Mouse (Mus musculus) stomach, postnatal 0 days (tissue): ENCODE measurements around the gene Trim5. TPM values are rescaled to one million over a fixed set of nuclear protein-coding genes. Genes with fewer than 3 reads are reported as not detected.
"Not testable (repeated sequence)": the region's sequence is repeated elsewhere in the genome, so short reads cannot be mapped to it uniquely, and the experiment has no call there.

Experiments
- ATAC-seq: fragments of 200-750 bp; cut with Nextera tagmentation; 2 replicates; pipeline ENCODE4 v1.8.0; 2017; ENCODE audit not compliant: low FRiP score, low TSS enrichment
- DNase-seq: peaks from one replicate; pipeline ENCODE4 v3.0.0-alpha.2; 2016; ENCODE audit warnings: low spot score
- H3K27ac ChIP-seq: fragments of 300-500 bp; sonication (generic); replicated peaks from 2 replicates; pipeline ENCODE4 v1.5.1; 2014; ENCODE audit warnings: mild to moderate bottlenecking, control low read depth
- H3K27me3 ChIP-seq: fragments of 300-500 bp; sonication (generic); 2 replicates; pipeline ENCODE4 v1.6.1; 2014; ENCODE audit warnings: low read length; ENCODE audit not compliant: control insufficient read depth, insufficient read depth
- H3K36me3 ChIP-seq: fragments of 300-500 bp; sonication (generic); 2 replicates; pipeline ENCODE4 v1.6.1; 2014; ENCODE audit warnings: low read length, mixed read lengths; ENCODE audit not compliant: control insufficient read depth, insufficient read depth
- H3K4me1 ChIP-seq: fragments of 300-500 bp; sonication (generic); replicated peaks from 2 replicates; pipeline ENCODE4 v1.6.1; 2014; ENCODE audit warnings: antibody characterized with exemption; ENCODE audit not compliant: control insufficient read depth, insufficient read depth
- H3K4me2 ChIP-seq: fragments of 300-500 bp; sonication (generic); replicated peaks from 2 replicates; pipeline ENCODE4 v1.6.1; 2014; ENCODE audit warnings: low read depth, mild to moderate bottlenecking, control low read depth, moderate library complexity
- H3K4me3 ChIP-seq: fragments of 300-500 bp; sonication (generic); 2 replicates; pipeline ENCODE4 v1.5.1; 2014; ENCODE audit warnings: low read depth, low read length, control low read depth
- H3K9ac ChIP-seq: fragments of 300-500 bp; sonication (generic); 2 replicates; pipeline ENCODE4 v1.6.1; 2014; ENCODE audit warnings: mild to moderate bottlenecking, low read length, control low read depth, mixed read lengths
- H3K9me3 ChIP-seq: fragments of 300-500 bp; sonication (generic); 2 replicates; pipeline ENCODE4 v1.6.1; 2016; ENCODE audit warnings: low read length; ENCODE audit not compliant: control insufficient read depth
- CTCF ChIP-seq: IDR thresholded peaks from 2 replicates; pipeline ENCODE4 v1.5.1; 2016; ENCODE audit warnings: antibody characterized with exemption, low read depth, mild to moderate bottlenecking, moderate library complexity
- EP300 ChIP-seq: optimal IDR thresholded peaks from 2 replicates; pipeline ENCODE3; 2016; ENCODE audit warnings: antibody characterized with exemption
- WGBS: fragments of 180-500 bp; shearing (Covaris S2); extraction: QIAGEN DNeasy Blood & Tissue Kit; methylation state at CpG from one replicate; pipeline ENCODE4 v1.1.7; 2014; 5-methylcytosine and 5-hydroxymethylcytosine counted together
- polyA plus RNA-seq: library from polyadenylated mRNA; unstranded; fragments of >200 nt; fragmentation: Nextera tagmentation; extraction: Ambion mirVana; gene quantifications from 2 replicates; pipeline ENCODE4 v1.2.1, GENCODE M21; 2015

Trim5 gene
- 0.35 and 0.51 TPM in 2 replicates for polyA plus RNA-seq

GRCm38 (mm10) chr7:104287576-104288443, at the start of gene Trim5:
Trim5 (minus strand) TSS chr7:104288094.
- DNase-seq, result peak; percentile 27
- peak within 1 kb of the TSS; percentile 29 for H3K4me3 ChIP-seq
- peak; percentile 99 for ATAC-seq

DNA sequence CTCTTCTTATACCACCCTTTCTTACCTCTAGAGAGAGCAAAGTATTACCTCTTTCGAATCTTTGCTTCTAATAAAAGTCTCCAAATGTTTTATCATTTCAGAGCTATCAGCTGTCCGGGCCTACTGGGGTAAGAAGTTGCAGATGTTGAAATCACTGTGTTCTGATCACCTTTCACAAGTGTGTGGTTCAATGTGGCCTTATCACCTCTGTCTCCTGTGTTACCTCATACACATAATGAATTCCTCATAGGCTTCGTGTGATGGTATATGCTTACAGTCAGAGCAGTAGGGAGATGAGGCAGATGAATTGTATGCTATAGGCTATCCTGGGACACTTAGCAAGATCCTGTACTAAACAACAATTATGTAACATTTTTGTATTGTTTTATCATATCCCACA, 47.7 kb upstream of the Trim5 start:
- H3K4me3 ChIP-seq, H3K27ac ChIP-seq, H3K9me3 ChIP-seq, H3K4me1 ChIP-seq, H3K36me3 ChIP-seq, H3K9ac ChIP-seq, DNase-seq, H3K27me3 ChIP-seq, ATAC-seq, H3K4me2 ChIP-seq: not testable (repeated sequence)
- 81% methylated on average over 3 of the region's 3 CpGs for WGBS

More at GRCm38 (mm10) chr7:104287576-104288443, at the start of gene Trim5:
- H3K36me3 ChIP-seq, H3K9me3 ChIP-seq, H3K27me3 ChIP-seq, H3K4me1 ChIP-seq, H3K27ac ChIP-seq, H3K9ac ChIP-seq: not testable (repeated sequence)
- 33% methylated on average over 14 of the region's 14 CpGs for WGBS
- peak within 1 kb of the TSS; percentile 36 for H3K4me2 ChIP-seq

GRCm38 (mm10) chr7:104329171-104329570, 41.3 kb upstream of the Trim5 start, which contains the start of gene Trim34b:
Trim34b (plus strand) TSS chr7:104329471.
- H3K4me1 ChIP-seq, DNase-seq, H3K9ac ChIP-seq, ATAC-seq, H3K27me3 ChIP-seq, H3K9me3 ChIP-seq, H3K4me3 ChIP-seq, H3K36me3 ChIP-seq, H3K4me2 ChIP-seq, H3K27ac ChIP-seq: not testable (repeated sequence)
- 94% methylated on average over 2 of the region's 2 CpGs for WGBS

GRCm38 (mm10) chr7:104322028-104322427, 34.1 kb upstream of the Trim5 start:
- H3K4me1 ChIP-seq, result no peaks in the 10 kb centered on the region
- H3K36me3 ChIP-seq, result no peaks in the 10 kb centered on the region
- WGBS, result 56% methylated on average over 9 of the region's 9 CpGs
- no peak overlapping the region for H3K4me3 ChIP-seq
- H3K27me3 ChIP-seq, result no peaks in the 10 kb centered on the region
- H3K27ac ChIP-seq, result no peak overlapping the region
- no peaks in the 10 kb centered on the region for H3K9me3 ChIP-seq
- H3K9ac ChIP-seq, result no peak overlapping the region
- no peak for ATAC-seq
- DNase-seq, result no peak
- no peak overlapping the region for H3K4me2 ChIP-seq
- TF ChIP-seq CTCF (no peak), EP300 (no peak)

- not testable (repeated sequence) for DNase-seq, H3K9me3 ChIP-seq, H3K36me3 ChIP-seq, H3K27me3 ChIP-seq, H3K4me1 ChIP-seq
- Histone ChIP-seq H3K4me2 (peak within 1 kb of the TSS; percentile 51), H3K4me3 (peak within 1 kb of the TSS; percentile 47), H3K9ac (peak within 1 kb of the TSS; percentile 56), H3K27ac (peak within 1 kb of the TSS; percentile 61; the same call in 1 of the 2 replicates)
- 11% methylated on average over 4 of the region's 4 CpGs for WGBS
- peak; percentile 98 for ATAC-seq
These were observed 27.6 kb upstream of the Trim5 start, which contains the start of gene Trim12a for GRCm38 (mm10) chr7:104315369-104316080. Trim12a (minus strand) TSS chr7:104315466.
